Mouse (Mus musculus): Measurements from ENCODE around the gene Gm9008. TPM values are rescaled to one million over a fixed set of nuclear protein-coding genes. Genes with fewer than 3 reads are reported as not detected.
"Not testable (repeated sequence)": the region's sequence is repeated elsewhere in the genome, so short reads cannot be mapped to it uniquely, and the experiment has no call there.

Gene Gm9008
- polyA plus RNA-seq (2011; ENCODE audit: insufficient read length, low read depth, missing spikeins): 0.63 and 5.4 TPM in 2 replicates

GRCm38 (mm10) chr6:76497054-76497835 is at the start of gene Gm9008:
Gene Gm9008, minus strand, starts transcription at chr6:76497784.
- H3K4me3 ChIP-seq (ENCODE audit: insufficient read depth, low read length); H3K27ac ChIP-seq (ENCODE audit: insufficient read depth, low read length); H3K4me1 ChIP-seq (ENCODE audit: control insufficient read depth, insufficient read depth, low read length): not testable (repeated sequence)

- Histone ChIP-seq H3K4me3 (ENCODE audit: insufficient read depth, low read length) (no peak overlapping the region), H3K27ac (ENCODE audit: insufficient read depth, low read length) (no peak overlapping the region), H3K4me1 (ENCODE audit: control insufficient read depth, insufficient read depth, low read length) (no peaks in the 10 kb centered on the region)
- TF ChIP-seq POLR2A (IDR thresholded peaks at IDR 0.05; ENCODE audit: low read depth, low read length) (no peak), CTCF (IDR thresholded peaks at IDR 0.05; ENCODE audit: borderline replicate concordance, insufficient read depth, low read length) (no peak)
Measured at GRCm38 (mm10) chr6:76521975-76522641, 24.5 kb upstream of the Gm9008 start.

- no peaks in the 10 kb centered on the region for H3K4me1 ChIP-seq (ENCODE audit: control insufficient read depth, insufficient read depth, low read length)
- no peak overlapping the region for H3K4me3 ChIP-seq (ENCODE audit: insufficient read depth, low read length)
- no peak overlapping the region for H3K27ac ChIP-seq (ENCODE audit: insufficient read depth, low read length)
- no peak for TF ChIP-seq POLR2A (IDR thresholded peaks at IDR 0.05; ENCODE audit: low read depth, low read length)
- no peak for TF ChIP-seq CTCF (IDR thresholded peaks at IDR 0.05; ENCODE audit: borderline replicate concordance, insufficient read depth, low read length)
Measured at GRCm38 (mm10) chr6:76510200-76510599, 12.6 kb upstream of the Gm9008 start.

GRCm38 (mm10) chr6:76496335-76496734 is 1.2 kb downstream of the Gm9008 start:
- H3K27ac ChIP-seq (ENCODE audit: insufficient read depth, low read length): not testable (repeated sequence)

GRCm38 (mm10) chr6:76468194-76468593 is 29.4 kb downstream of the Gm9008 start:
- Histone ChIP-seq H3K4me1 (ENCODE audit: control insufficient read depth, insufficient read depth, low read length) (no peaks in the 10 kb centered on the region), H3K27ac (ENCODE audit: insufficient read depth, low read length) (no peak overlapping the region), H3K4me3 (ENCODE audit: insufficient read depth, low read length) (no peak overlapping the region)
- TF ChIP-seq POLR2A (IDR thresholded peaks at IDR 0.05; ENCODE audit: low read depth, low read length) (no peak), CTCF (IDR thresholded peaks at IDR 0.05; ENCODE audit: borderline replicate concordance, insufficient read depth, low read length) (no peak)

More at GRCm38 (mm10) chr6:76496335-76496734, 1.2 kb downstream of the Gm9008 start:
- H3K4me3 ChIP-seq (ENCODE audit: insufficient read depth, low read length); H3K4me1 ChIP-seq (ENCODE audit: control insufficient read depth, insufficient read depth, low read length): not testable (repeated sequence)

Data from embryonic fibroblast, embryonic 13.5 days (primary cell).